Mouse (Mus musculus): Measurements from ENCODE around the gene Gabrr2.

GRCm38 (mm10) chr4:33024420-33024819 is 38.4 kb upstream of the Gabrr2 start:
- TF ChIP-seq CTCF (IDR thresholded peaks at IDR 0.05; ENCODE audit: low read depth) (no peak), EP300 (IDR thresholded peaks at IDR 0.05; ENCODE audit: low read depth) (no peak)

All from liver, postnatal 0 days (tissue).